Mouse (Mus musculus) hindbrain, embryonic 14.5 days (tissue): ENCODE measurements at regions not wholly inside any gene's neighbourhood (a gene's known extent, or its start where the extent isn't known, plus 50 kb on each side); places are given as distances from the start of the nearest gene placed in this dataset.

ENCODE experiments used
- ATAC-seq: fragments of 200-750 bp; cut with Nextera tagmentation; 2 replicates; pipeline ENCODE4 v1.8.0; 2017; ENCODE audit warnings: moderate number of reproducible peaks, mild to moderate bottlenecking, moderate TSS enrichment, moderate library complexity; ENCODE audit not compliant: low FRiP score
- DNase-seq: peaks from one replicate; pipeline ENCODE4 v3.0.0-alpha.2; 2015; ENCODE audit warnings: low spot score
- H3K27ac ChIP-seq: fragments of 300-500 bp; sonication (generic); 2 replicates; pipeline ENCODE4 v1.5.1; 2014; ENCODE audit warnings: mild to moderate bottlenecking, moderate library complexity
- H3K27me3 ChIP-seq: fragments of 300-500 bp; sonication (generic); 2 replicates; pipeline ENCODE4 v1.6.1; 2014; ENCODE audit warnings: mild to moderate bottlenecking, low read length, mixed read lengths; ENCODE audit not compliant: control insufficient read depth, insufficient read depth
- H3K36me3 ChIP-seq: fragments of 300-500 bp; sonication (generic); replicated peaks from 2 replicates; pipeline ENCODE4 v1.6.1; 2014; ENCODE audit not compliant: control insufficient read depth, insufficient read depth
- H3K4me1 ChIP-seq: fragments of 300-500 bp; sonication (generic); replicated peaks from 2 replicates; pipeline ENCODE4 v1.6.1; 2014; ENCODE audit warnings: antibody characterized with exemption, low read length, mixed read lengths; ENCODE audit not compliant: control insufficient read depth, insufficient read depth
- H3K4me2 ChIP-seq: fragments of 300-500 bp; sonication (generic); replicated peaks from 2 replicates; pipeline ENCODE4 v1.6.1; 2014; ENCODE audit warnings: mild to moderate bottlenecking, moderate library complexity
- H3K4me3 ChIP-seq: fragments of 300-500 bp; sonication (generic); replicated peaks from 2 replicates; pipeline ENCODE4 v1.5.1; 2014; ENCODE audit warnings: mild to moderate bottlenecking, low read length
- H3K9ac ChIP-seq: fragments of 300-500 bp; sonication (generic); 2 replicates; pipeline ENCODE4 v1.6.1; 2014
- H3K9me3 ChIP-seq: fragments of 300-500 bp; sonication (generic); 2 replicates; pipeline ENCODE4 v1.6.1; 2016; ENCODE audit warnings: low read length; ENCODE audit not compliant: control insufficient read depth
- WGBS: fragments of 180-500 bp; shearing (Covaris S2); extraction: QIAGEN DNeasy Blood & Tissue Kit; methylation state at CpG from one replicate; pipeline ENCODE4 v1.1.7; 2014; 5-methylcytosine and 5-hydroxymethylcytosine counted together

DNA sequence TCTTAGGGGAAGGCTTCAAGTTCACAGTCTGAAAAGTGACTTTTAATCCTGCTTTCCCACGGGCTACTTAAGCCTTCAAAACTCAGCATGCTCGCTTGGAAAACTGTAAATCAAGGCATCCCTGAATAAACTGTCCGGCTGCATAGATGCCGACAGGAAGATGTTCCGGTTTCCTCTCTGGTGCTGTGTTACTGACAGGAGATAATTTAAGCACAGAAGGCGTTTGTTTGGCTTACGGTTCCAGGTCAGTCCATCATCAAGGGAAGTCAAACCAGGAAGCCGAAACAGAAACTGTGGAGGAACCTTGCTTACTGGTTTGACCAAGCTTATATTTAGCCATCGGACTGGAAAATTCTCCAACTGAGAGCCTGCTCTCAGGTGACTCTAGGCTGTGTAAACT, 52.6 kb upstream of the Prkcq start:
- Histone ChIP-seq H3K4me2 (no peak overlapping the region), H3K4me3 (no peak overlapping the region), H3K27ac (no peak overlapping the region), H3K4me1 (no peaks in the 10 kb centered on the region), H3K9me3 (no peaks in the 10 kb centered on the region), H3K9ac (no peak overlapping the region), H3K27me3 (no peaks in the 10 kb centered on the region), H3K36me3 (no peaks in the 10 kb centered on the region)
- DNase-seq (no peak), ATAC-seq (no peak)
- WGBS, result 85% methylated on average over 9 of the region's 9 CpGs
